Mouse (Mus musculus) frontal cortex, adult 2 months (tissue): Measurements from ENCODE around the gene Coro1c. TPM values are rescaled to one million over a fixed set of nuclear protein-coding genes. Genes with fewer than 3 reads are reported as not detected.
"Not testable (repeated sequence)": the region's sequence is repeated elsewhere in the genome, so short reads cannot be mapped to it uniquely, and the experiment has no call there.

ENCODE experiments used
- DNase-seq, 2 experiments: peaks; one replicate each; pipeline ENCODE4 v3.0.0; 2022; ENCODE audit warnings: low spot score in 1 of 2; ENCODE audit errors: extremely low spot score in 1 of 2
- polyA plus RNA-seq: library from polyadenylated mRNA; depleted of rRNA; stranded (reverse); fragments of >200 nt; gene quantifications from 2 replicates; pipeline ENCODE4 v1.2.3, GENCODE M21; 2012

The Coro1c gene
- polyA plus RNA-seq, 1 experiment = 74.9 TPM

GRCm38 (mm10) chr5:113833316-113833947 lies 75.1 kb downstream of the Coro1c start:
- no peak for DNase-seq

GRCm38 (mm10) chr5:113832490-113832901 lies 76.1 kb downstream of the Coro1c start, which contains the start of gene Selplg:
Gene Selplg (minus strand): TSS chr5:113832644.
- no peak for DNase-seq

- DNase-seq = no peak
These were observed 76.8 kb downstream of the Coro1c start for GRCm38 (mm10) chr5:113831741-113832140.

- DNase-seq = no peak
These were observed 77.8 kb downstream of the Coro1c start for GRCm38 (mm10) chr5:113830796-113831195.

GRCm38 (mm10) chr5:113830292-113830643 lies 78.3 kb downstream of the Coro1c start:
- DNase-seq = no peak

- no peak for DNase-seq
These were observed 78.8 kb downstream of the Coro1c start for GRCm38 (mm10) chr5:113829566-113830291.

- DNase-seq = no peak
These were observed 80.1 kb downstream of the Coro1c start for GRCm38 (mm10) chr5:113828481-113828880.

GRCm38 (mm10) chr5:113827991-113828411 lies 80.6 kb downstream of the Coro1c start:
- DNase-seq = no peak

GRCm38 (mm10) chr5:113826619-113827018 lies 81.9 kb downstream of the Coro1c start:
- DNase-seq = no peak

- no peak for DNase-seq
These were observed 83.0 kb downstream of the Coro1c start for GRCm38 (mm10) chr5:113825558-113825957.

- DNase-seq = no peak
These were observed 84.3 kb downstream of the Coro1c start for GRCm38 (mm10) chr5:113824228-113824627.

GRCm38 (mm10) chr5:113818572-113818971 lies 90.0 kb downstream of the Coro1c start:
- no peak for DNase-seq

- peak in 1 of 2 experiments; percentile 71 for DNase-seq
These were observed 92.9 kb downstream of the Coro1c start for GRCm38 (mm10) chr5:113815638-113816152.

- no peak for DNase-seq
These were observed 93.5 kb downstream of the Coro1c start for GRCm38 (mm10) chr5:113815041-113815389.

GRCm38 (mm10) chr5:113814111-113815040 lies 94.2 kb downstream of the Coro1c start:
- no peak for DNase-seq

GRCm38 (mm10) chr5:113813608-113814007 lies 95.0 kb downstream of the Coro1c start:
- no peak for DNase-seq

- DNase-seq = no peak
These were observed 95.9 kb downstream of the Coro1c start for GRCm38 (mm10) chr5:113812638-113813037.

- DNase-seq = not testable (repeated sequence)
These were observed 96.6 kb downstream of the Coro1c start for GRCm38 (mm10) chr5:113811824-113812420.

- DNase-seq = no peak
These were observed 98.4 kb downstream of the Coro1c start for GRCm38 (mm10) chr5:113810111-113810510.

GRCm38 (mm10) chr5:113808177-113808576 lies 100.4 kb downstream of the Coro1c start:
- DNase-seq = no peak
